Mouse (Mus musculus): ENCODE data around the gene Nfe2l2.

Nfe2l2 gene

GRCm38 (mm10) chr2:75682978-75683709 is 21.3 kb downstream of the Nfe2l2 start:
- no peak for DNase-seq

GRCm38 (mm10) chr2:75681439-75681838 is 23.0 kb downstream of the Nfe2l2 start:
- no peak for DNase-seq

GRCm38 (mm10) chr2:75679947-75680346 is 24.5 kb downstream of the Nfe2l2 start:
- DNase-seq = no peak

- DNase-seq = no peak
Measured at GRCm38 (mm10) chr2:75676567-75676966, 27.9 kb downstream of the Nfe2l2 start.

GRCm38 (mm10) chr2:75672561-75672960 is 31.9 kb downstream of the Nfe2l2 start:
- DNase-seq = no peak

- no peak for DNase-seq
Measured at GRCm38 (mm10) chr2:75671337-75671660, 33.1 kb downstream of the Nfe2l2 start.

- DNase-seq = no peak
Measured at GRCm38 (mm10) chr2:75670446-75671336, 33.8 kb downstream of the Nfe2l2 start.

- DNase-seq = no peak
Measured at GRCm38 (mm10) chr2:75669491-75670445, 34.7 kb downstream of the Nfe2l2 start.

- no peak for DNase-seq
Measured at GRCm38 (mm10) chr2:75661106-75661505, 43.3 kb downstream of the Nfe2l2 start.

GRCm38 (mm10) chr2:75660255-75660948 is 44.0 kb downstream of the Nfe2l2 start:
- DNase-seq = no peak

- peak; percentile 97 to 98 for DNase-seq
Measured at GRCm38 (mm10) chr2:75659629-75659960, 44.8 kb downstream of the Nfe2l2 start.

- peak; percentile 98 to 99 for DNase-seq
Measured at GRCm38 (mm10) chr2:75658727-75659628, 45.5 kb downstream of the Nfe2l2 start, which contains the start of gene Hnrnpa3. Gene Hnrnpa3 (plus strand): TSS chr2:75659261.

- peak in 1 of 2 experiments; percentile 38 for DNase-seq
Measured at GRCm38 (mm10) chr2:75657907-75658691, 46.3 kb downstream of the Nfe2l2 start.

GRCm38 (mm10) chr2:75656924-75657323 is 47.5 kb downstream of the Nfe2l2 start:
- DNase-seq = no peak

GRCm38 (mm10) chr2:75654679-75655078 is 49.8 kb downstream of the Nfe2l2 start:
- DNase-seq = no peak

- DNase-seq = no peak
Measured at GRCm38 (mm10) chr2:75653150-75653549, 51.3 kb downstream of the Nfe2l2 start.

- no peak for DNase-seq
Measured at GRCm38 (mm10) chr2:75650437-75650836, 54.0 kb downstream of the Nfe2l2 start.

GRCm38 (mm10) chr2:75645251-75645650 is 59.2 kb downstream of the Nfe2l2 start:
- no peak for DNase-seq

GRCm38 (mm10) chr2:75643950-75644349 is 60.5 kb downstream of the Nfe2l2 start:
- DNase-seq = no peak
